Mouse (Mus musculus): ENCODE results near the gene Lrit2. TPM values are rescaled to one million over a fixed set of nuclear protein-coding genes. Genes with fewer than 3 reads are reported as not detected.
A peak's percentile ranks its signal among the peaks of the same experiment; 100 is the strongest.

Gene Lrit2
- not detected in 2 replicates for polyA plus RNA-seq (2015; fragmentation: Nextera tagmentation; extraction: Ambion mirVana)

DNA sequence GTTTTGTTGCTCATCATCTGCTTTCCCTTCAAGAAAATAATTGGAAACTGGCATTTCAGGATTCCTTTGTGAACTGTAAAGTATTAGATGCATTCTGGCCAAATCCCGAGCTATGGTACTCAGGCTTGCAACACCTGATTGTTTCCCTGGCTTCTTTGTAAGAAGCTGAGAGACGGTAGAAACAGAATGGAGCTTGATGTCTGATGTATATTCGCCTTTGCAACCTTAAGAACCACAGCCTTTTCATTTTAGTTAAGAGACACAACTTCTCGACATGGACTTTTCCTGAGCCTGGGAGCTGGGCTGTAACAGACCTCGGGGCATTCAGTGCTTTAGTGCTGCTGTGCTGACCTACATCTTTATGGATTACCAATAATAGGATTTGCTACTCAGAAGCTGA, at the start of gene Lrit2:
Gene Lrit2 (plus strand): TSS at position 301 of the 400 bp plus-strand sequence.
- Histone ChIP-seq H3K4me2 (replicated peaks; ENCODE audit: low read depth, low read length) (no peak within 1 kb of the TSS), H3K4me3 (ENCODE audit: low read depth, low read length) (no peak within 1 kb of the TSS), H3K27me3 (replicated peaks; ENCODE audit: insufficient read depth, low read length) (no peaks in the 10 kb centered on the region), H3K27ac (ENCODE audit: low read length) (no peak within 1 kb of the TSS), H3K9me3 (ENCODE audit: low read length) (no peaks in the 10 kb centered on the region), H3K9ac (replicated peaks; ENCODE audit: low read depth) (no peak within 1 kb of the TSS), H3K36me3 (ENCODE audit: insufficient read depth, low read length) (no peaks in the 10 kb centered on the region), H3K4me1 (ENCODE audit: insufficient read depth, low read depth, low read length) (no peaks in the 10 kb centered on the region)
- 75% methylated on average over 5 of the region's 5 CpGs for WGBS
- DNase-seq (ENCODE audit: low spot score) = no peak
- no peak for TF ChIP-seq CTCF (IDR thresholded peaks at IDR 0.05)
- TF ChIP-seq EP300 (IDR thresholded peaks at IDR 0.05) = no peak
- ATAC-seq = no peak

DNA sequence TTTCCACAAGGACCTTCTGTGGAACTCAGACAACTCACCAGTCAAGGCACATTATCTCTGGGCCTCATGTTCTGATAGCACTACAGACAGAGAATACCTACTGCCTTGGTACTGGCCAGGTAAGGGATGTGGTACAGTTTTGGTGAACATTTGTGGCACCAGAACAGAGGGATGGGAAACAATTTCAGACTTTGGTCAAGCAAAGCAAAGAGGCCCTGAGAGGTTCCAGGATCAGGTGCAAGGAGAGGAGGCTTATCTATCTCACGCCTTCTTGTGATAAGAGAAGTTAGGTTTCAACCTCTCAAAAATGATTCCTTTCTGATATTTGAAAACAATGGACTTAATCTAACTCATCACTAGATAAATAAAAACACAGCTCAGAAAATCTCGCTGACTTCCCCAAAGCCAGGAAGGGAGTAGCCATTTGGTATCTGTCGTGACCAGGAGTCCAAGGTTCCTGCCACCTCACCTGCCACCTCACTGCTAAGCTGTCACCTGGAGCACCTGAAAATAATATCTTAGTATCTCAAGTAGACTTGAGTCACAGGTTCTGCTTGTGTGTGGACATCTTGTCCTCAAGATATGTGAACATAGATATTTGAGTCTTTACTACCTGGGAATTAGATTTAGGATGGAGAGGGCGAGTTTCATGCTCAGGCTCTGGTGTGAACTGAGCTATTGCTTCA, 40.3 kb upstream of the Lrit2 start:
- DNase-seq (ENCODE audit: low spot score) = no peak
- H3K9me3 ChIP-seq (ENCODE audit: low read length) = no peaks in the 10 kb centered on the region
- no peak overlapping the region for H3K27ac ChIP-seq (ENCODE audit: low read length)
- WGBS = 64% methylated on average over 4 of the region's 4 CpGs
- H3K4me2 ChIP-seq (replicated peaks; ENCODE audit: low read depth, low read length) = no peak overlapping the region
- no peak overlapping the region for H3K9ac ChIP-seq (replicated peaks; ENCODE audit: low read depth)
- no peaks in the 10 kb centered on the region for H3K27me3 ChIP-seq (replicated peaks; ENCODE audit: insufficient read depth, low read length)
- ATAC-seq = no peak
- no peak overlapping the region for H3K4me3 ChIP-seq (ENCODE audit: low read depth, low read length)
- H3K36me3 ChIP-seq (ENCODE audit: insufficient read depth, low read length) = no peaks in the 10 kb centered on the region
- TF ChIP-seq CTCF (IDR thresholded peaks at IDR 0.05) (no peak), EP300 (IDR thresholded peaks at IDR 0.05) (no peak)
- H3K4me1 ChIP-seq (ENCODE audit: insufficient read depth, low read depth, low read length) = no peaks in the 10 kb centered on the region

DNA sequence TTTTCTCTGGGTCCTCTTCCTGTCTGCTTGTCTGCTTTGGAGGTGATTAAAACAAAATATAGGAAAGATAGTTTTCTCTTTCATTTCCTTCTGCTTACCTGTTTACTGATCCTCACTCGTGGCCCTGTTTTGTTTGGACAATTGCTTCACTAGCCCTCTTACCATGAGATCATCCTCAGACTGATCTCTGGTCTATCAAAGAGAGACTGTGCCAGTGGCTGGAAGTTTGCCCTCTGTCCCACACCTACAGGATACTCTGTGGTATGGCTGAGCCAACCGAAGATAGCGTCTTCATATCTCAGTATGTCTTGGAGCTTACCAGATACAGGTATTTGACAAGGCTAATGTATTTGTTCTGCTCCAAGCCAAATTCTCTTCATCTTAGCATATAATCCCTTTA, 39.8 kb upstream of the Lrit2 start:
- no peak overlapping the region for H3K4me2 ChIP-seq (replicated peaks; ENCODE audit: low read depth, low read length)
- H3K9ac ChIP-seq (replicated peaks; ENCODE audit: low read depth) = no peak overlapping the region
- TF ChIP-seq EP300 (IDR thresholded peaks at IDR 0.05) = no peak
- no peak for TF ChIP-seq CTCF (IDR thresholded peaks at IDR 0.05)
- no peak overlapping the region for H3K27ac ChIP-seq (ENCODE audit: low read length)
- no peaks in the 10 kb centered on the region for H3K9me3 ChIP-seq (ENCODE audit: low read length)
- H3K27me3 ChIP-seq (replicated peaks; ENCODE audit: insufficient read depth, low read length) = no peaks in the 10 kb centered on the region
- no peak for DNase-seq (ENCODE audit: low spot score)
- 84% methylated on average over 3 of the region's 3 CpGs for WGBS
- H3K4me1 ChIP-seq (ENCODE audit: insufficient read depth, low read depth, low read length) = no peaks in the 10 kb centered on the region
- no peaks in the 10 kb centered on the region for H3K36me3 ChIP-seq (ENCODE audit: insufficient read depth, low read length)
- H3K4me3 ChIP-seq (ENCODE audit: low read depth, low read length) = no peak overlapping the region
- ATAC-seq = no peak

DNA sequence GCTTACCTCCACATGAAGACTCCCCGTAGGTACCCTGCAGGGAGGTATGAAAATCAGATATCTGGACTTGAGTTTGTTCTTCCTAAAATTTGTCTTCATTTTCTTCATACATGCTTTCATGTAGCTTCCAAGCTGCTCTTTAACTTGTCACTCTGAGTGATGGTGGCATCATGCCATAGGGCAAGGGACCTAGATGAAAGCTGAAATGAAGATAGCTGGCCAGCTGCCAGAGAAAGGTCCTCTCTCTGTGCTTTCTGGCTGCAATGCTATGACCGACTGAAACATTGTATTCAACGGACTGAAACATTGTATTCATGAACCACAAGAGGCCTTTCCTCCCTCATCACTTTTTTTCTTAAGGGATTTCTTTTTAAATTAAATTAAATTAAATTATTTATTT, 39.2 kb upstream of the Lrit2 start:
- no peak overlapping the region for H3K9ac ChIP-seq (replicated peaks; ENCODE audit: low read depth)
- H3K36me3 ChIP-seq (ENCODE audit: insufficient read depth, low read length) = no peaks in the 10 kb centered on the region
- TF ChIP-seq EP300 (IDR thresholded peaks at IDR 0.05) (no peak), CTCF (IDR thresholded peaks at IDR 0.05) (no peak)
- no peaks in the 10 kb centered on the region for H3K27me3 ChIP-seq (replicated peaks; ENCODE audit: insufficient read depth, low read length)
- no peaks in the 10 kb centered on the region for H3K9me3 ChIP-seq (ENCODE audit: low read length)
- H3K27ac ChIP-seq (ENCODE audit: low read length) = no peak overlapping the region
- ATAC-seq = no peak
- no peak overlapping the region for H3K4me2 ChIP-seq (replicated peaks; ENCODE audit: low read depth, low read length)
- WGBS = 84% methylated on average over 3 of the region's 3 CpGs
- DNase-seq (ENCODE audit: low spot score) = no peak
- H3K4me3 ChIP-seq (ENCODE audit: low read depth, low read length) = no peak overlapping the region
- no peaks in the 10 kb centered on the region for H3K4me1 ChIP-seq (ENCODE audit: insufficient read depth, low read depth, low read length)

DNA sequence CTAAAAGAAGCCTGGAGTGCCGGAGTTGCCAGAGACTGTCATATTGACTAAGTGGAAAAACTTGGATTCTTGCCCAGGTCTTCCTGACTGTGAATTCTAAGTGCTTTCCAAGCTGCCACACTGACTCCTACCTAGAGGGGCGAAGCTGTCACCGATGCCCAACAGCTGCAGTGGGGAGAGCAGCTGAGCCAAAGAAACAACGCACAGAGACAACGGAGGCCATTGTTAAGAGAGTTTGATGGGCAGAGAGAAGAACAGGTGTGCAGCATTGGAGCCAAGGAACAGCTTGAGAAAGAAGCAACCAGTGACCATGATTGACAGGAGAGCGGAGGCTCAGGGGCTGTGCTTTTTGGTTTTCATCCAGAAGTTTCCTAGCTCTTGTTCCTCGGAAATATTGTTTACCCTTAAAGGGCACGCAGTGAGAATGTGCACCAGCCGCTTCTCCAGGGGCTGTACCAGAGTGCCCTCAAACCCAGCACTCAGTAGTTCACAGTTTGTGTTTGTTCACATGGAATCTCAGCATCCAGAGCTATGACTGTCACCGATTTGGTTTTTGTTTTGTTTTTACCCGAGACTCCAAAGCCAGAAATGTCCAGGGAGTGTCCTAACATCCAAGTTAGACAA, 35.1 kb upstream of the Lrit2 start:
- ATAC-seq = no peak
- Histone ChIP-seq H3K36me3 (ENCODE audit: insufficient read depth, low read length) (no peaks in the 10 kb centered on the region), H3K27ac (ENCODE audit: low read length) (no peak overlapping the region), H3K4me3 (ENCODE audit: low read depth, low read length) (no peak overlapping the region), H3K9ac (replicated peaks; ENCODE audit: low read depth) (no peak overlapping the region), H3K27me3 (replicated peaks; ENCODE audit: insufficient read depth, low read length) (no peaks in the 10 kb centered on the region), H3K4me1 (ENCODE audit: insufficient read depth, low read depth, low read length) (no peaks in the 10 kb centered on the region), H3K9me3 (ENCODE audit: low read length) (no peaks in the 10 kb centered on the region), H3K4me2 (replicated peaks; ENCODE audit: low read depth, low read length) (0 out of 2 replicates have a peak overlapping the region, but pooled peaks have one; percentile 1)
- no peak for DNase-seq (ENCODE audit: low spot score)
- TF ChIP-seq EP300 (IDR thresholded peaks at IDR 0.05) = no peak
- TF ChIP-seq CTCF (IDR thresholded peaks at IDR 0.05) = no peak
- WGBS = 40% methylated on average over 11 of the region's 11 CpGs

DNA sequence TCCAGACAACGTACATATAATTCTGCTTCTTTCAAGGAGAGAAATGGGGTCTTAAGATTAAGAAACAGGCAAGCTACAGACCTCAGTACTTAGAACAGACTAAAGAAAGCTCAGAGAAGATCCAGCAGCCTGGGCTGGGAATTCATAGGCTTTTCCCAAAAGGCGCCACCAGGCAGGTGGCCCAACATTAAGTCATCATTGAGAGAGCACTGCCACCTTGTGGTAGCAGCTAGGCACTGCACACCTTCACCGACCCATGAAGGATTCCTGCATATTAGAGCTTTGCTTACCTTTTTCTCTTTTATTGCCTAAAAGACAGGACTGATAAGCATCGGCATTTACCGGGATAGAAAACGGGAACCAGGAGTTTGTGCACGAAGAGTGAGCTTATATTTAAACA, 34.5 kb upstream of the Lrit2 start:
- Histone ChIP-seq H3K9me3 (ENCODE audit: low read length) (no peaks in the 10 kb centered on the region), H3K4me2 (replicated peaks; ENCODE audit: low read depth, low read length) (0 out of 2 replicates have a peak overlapping the region, but pooled peaks have one; percentile 1), H3K27ac (ENCODE audit: low read length) (no peak overlapping the region), H3K4me3 (ENCODE audit: low read depth, low read length) (no peak overlapping the region), H3K9ac (replicated peaks; ENCODE audit: low read depth) (no peak overlapping the region), H3K36me3 (ENCODE audit: insufficient read depth, low read length) (no peaks in the 10 kb centered on the region), H3K4me1 (ENCODE audit: insufficient read depth, low read depth, low read length) (no peaks in the 10 kb centered on the region), H3K27me3 (replicated peaks; ENCODE audit: insufficient read depth, low read length) (no peaks in the 10 kb centered on the region)
- no peak for TF ChIP-seq EP300 (IDR thresholded peaks at IDR 0.05)
- peak; percentile 95 for TF ChIP-seq CTCF (IDR thresholded peaks at IDR 0.05)
- WGBS = 17% methylated on average over 7 of the region's 7 CpGs
- DNase-seq (ENCODE audit: low spot score) (peak; percentile 61), ATAC-seq (no peak)
